Mouse (Mus musculus) small intestine, adult 2 months (tissue): Measurements from ENCODE around the gene Trpv1. TPM values are rescaled to one million over a fixed set of nuclear protein-coding genes. Genes with fewer than 3 reads are reported as not detected.
A peak's percentile ranks its signal among the peaks of the same experiment; 100 is the strongest.

Experiments used
- H3K27ac ChIP-seq: fragments of 200-500 bp; 2 replicates; pipeline ENCODE4 v1.5.1; 2012; ENCODE audit warnings: low read depth, low read length, control low read depth, inconsistent platforms; ENCODE audit not compliant: insufficient read depth
- H3K27me3 ChIP-seq: fragments of 200-500 bp; 2 replicates; pipeline ENCODE4 v1.6.1; 2012; ENCODE audit warnings: mild to moderate bottlenecking, moderate library complexity, low read length, inconsistent platforms; ENCODE audit not compliant: control insufficient read depth, insufficient read depth
- H3K36me3 ChIP-seq: fragments of 200-500 bp; 2 replicates; pipeline ENCODE4 v1.6.1; 2012; ENCODE audit warnings: mild to moderate bottlenecking, low read length, control low read depth, inconsistent platforms; ENCODE audit not compliant: control insufficient read depth, insufficient read depth
- H3K4me1 ChIP-seq: fragments of 200-500 bp; 2 replicates; pipeline ENCODE4 v1.6.1; 2012; ENCODE audit warnings: low read length, inconsistent platforms, mixed read lengths; ENCODE audit not compliant: control insufficient read depth, insufficient read depth, insufficient read length
- H3K4me3 ChIP-seq: fragments of 200-500 bp; 2 replicates; pipeline ENCODE4 v1.5.1; 2012; ENCODE audit warnings: low read depth, mild to moderate bottlenecking, control low read depth, inconsistent platforms, low read length, moderate library complexity
- CTCF ChIP-seq: fragments of 200-500 bp; IDR thresholded peaks from 2 replicates; pipeline ENCODE4 v1.5.1; 2012; ENCODE audit warnings: low read depth, mild to moderate bottlenecking, control low read depth, inconsistent platforms, low read length, moderate library complexity, mixed read lengths; ENCODE audit not compliant: insufficient replicate concordance, insufficient read length; ENCODE audit errors: extremely low read depth
- POLR2A ChIP-seq: fragments of 200-500 bp; IDR thresholded peaks from 2 replicates; pipeline ENCODE4 v1.6.1; 2012; ENCODE audit warnings: low read depth, mild to moderate bottlenecking, control low read depth, inconsistent platforms, low read length, moderate library complexity
- WGBS: fragments of 180-500 bp; shearing (Covaris S2); methylation state at CpG from one replicate; pipeline ENCODE4 v1.1.7; 2018; 5-methylcytosine and 5-hydroxymethylcytosine counted together
- polyA plus RNA-seq: library from polyadenylated mRNA; depleted of rRNA; stranded (reverse); fragments of >200 nt; gene quantifications from 2 replicates; pipeline ENCODE4 v1.2.3, GENCODE M21; 2012; rRNA removed

Gene Trpv1
- polyA plus RNA-seq: 0.10 and 0.25 TPM in 2 replicates

- 82% methylated on average over 5 of the region's 5 CpGs for WGBS
- H3K27ac ChIP-seq: no peak within 1 kb of the TSS
- no peaks in the 10 kb centered on the region for H3K27me3 ChIP-seq
- TF ChIP-seq POLR2A (no peak), CTCF (no peak)
- no peak within 1 kb of the TSS for H3K4me3 ChIP-seq
- no peaks in the 10 kb centered on the region for H3K36me3 ChIP-seq
- H3K4me1 ChIP-seq: no peaks in the 10 kb centered on the region
These were observed at the start of gene Trpv1 for GRCm38 (mm10) chr11:73233992-73234391. TSS of gene Trpv1 (plus strand) at chr11:73234292.

- WGBS: 85% methylated on average over 10 of the region's 10 CpGs
- H3K27ac ChIP-seq: no peak overlapping the region
- H3K27me3 ChIP-seq: no peaks in the 10 kb centered on the region
- no peak overlapping the region for H3K4me3 ChIP-seq
- H3K36me3 ChIP-seq: peaks cover 41% of the 10 kb centered on the region
- no peak for TF ChIP-seq CTCF
- TF ChIP-seq POLR2A: no peak
- H3K4me1 ChIP-seq: no peaks in the 10 kb centered on the region; the same call in 1 of the 2 replicates
These were observed 48.0 kb upstream of the Trpv1 start for GRCm38 (mm10) chr11:73185872-73186615.

- no peaks in the 10 kb centered on the region; the same call in 1 of the 2 replicates for H3K4me1 ChIP-seq
- 88% methylated on average over 6 of the region's 6 CpGs for WGBS
- no peak overlapping the region for H3K4me3 ChIP-seq
- no peaks in the 10 kb centered on the region for H3K27me3 ChIP-seq
- TF ChIP-seq CTCF (no peak), POLR2A (no peak)
- H3K27ac ChIP-seq: no peak overlapping the region
- H3K36me3 ChIP-seq: peaks cover 48% of the 10 kb centered on the region
These were observed 46.9 kb upstream of the Trpv1 start for GRCm38 (mm10) chr11:73187231-73187630.

DNA sequence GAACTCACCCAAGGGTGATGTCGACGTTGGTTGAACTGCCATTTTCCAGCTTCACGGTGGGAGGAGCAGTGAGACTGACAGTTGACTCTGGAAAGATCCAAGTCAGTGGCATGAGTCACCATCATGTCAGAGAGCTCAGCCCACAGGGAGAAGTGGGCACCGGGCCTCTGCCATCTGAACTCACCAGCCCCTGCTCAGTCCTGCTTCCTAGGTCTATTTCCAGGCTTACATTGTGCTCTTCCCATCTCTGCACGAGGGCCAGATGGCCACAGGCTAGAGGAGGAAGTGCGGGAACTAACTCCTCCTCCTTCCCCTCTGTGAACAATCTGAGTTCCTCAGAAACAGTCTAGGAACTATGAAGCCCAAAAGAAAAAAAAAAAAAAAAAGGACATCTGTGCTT lies 41.0 kb upstream of the Trpv1 start:
- Histone ChIP-seq H3K27ac (no peak overlapping the region), H3K27me3 (no peaks in the 10 kb centered on the region), H3K4me1 (no peaks in the 10 kb centered on the region), H3K4me3 (no peak overlapping the region), H3K36me3 (peaks cover 26% of the 10 kb centered on the region)
- WGBS: 72% methylated on average over 6 of the region's 6 CpGs
- TF ChIP-seq POLR2A: no peak

DNA sequence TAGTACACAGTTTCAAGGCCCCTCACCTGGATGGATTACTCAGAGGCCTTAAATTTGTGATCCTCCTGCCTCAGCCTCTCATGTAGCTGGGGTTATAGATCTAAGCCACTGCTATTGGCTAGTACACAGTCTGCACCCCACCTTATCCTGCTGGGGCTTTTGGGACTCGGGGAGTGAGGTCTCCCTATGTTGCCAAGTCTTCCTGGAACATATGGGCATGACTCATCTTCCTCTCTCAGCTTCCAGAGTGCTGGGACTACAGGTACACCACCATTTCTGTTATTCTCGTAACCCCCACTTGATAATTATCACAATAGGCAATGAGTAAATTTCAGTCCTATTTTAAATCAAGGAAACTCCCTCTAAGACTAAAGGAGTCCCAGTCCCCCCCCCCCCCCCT lies 39.6 kb upstream of the Trpv1 start:
- no peaks in the 10 kb centered on the region for H3K27me3 ChIP-seq
- H3K4me3 ChIP-seq: no peak overlapping the region
- WGBS: 65% methylated on average over 2 of the region's 2 CpGs
- peaks cover 21% of the 10 kb centered on the region for H3K36me3 ChIP-seq
- H3K4me1 ChIP-seq: no peaks in the 10 kb centered on the region
- TF ChIP-seq POLR2A (no peak), CTCF (no peak)
- H3K27ac ChIP-seq: no peak overlapping the region

- Histone ChIP-seq H3K27ac (no peak overlapping the region), H3K36me3 (0 out of 2 replicates have a peak, but pooled peaks cover 3% of the 10 kb centered on the region), H3K4me3 (peak overlapping the region; percentile 85; the same call in 1 of the 2 replicates), H3K4me1 (peaks cover 4% of the 10 kb centered on the region; the same call in 1 of the 2 replicates), H3K27me3 (no peaks in the 10 kb centered on the region)
- 0% methylated on average over 1 of the region's 1 CpGs for WGBS
- TF ChIP-seq CTCF (no peak), POLR2A (no peak)
These were observed 35.9 kb upstream of the Trpv1 start for GRCm38 (mm10) chr11:73198190-73198589.

DNA sequence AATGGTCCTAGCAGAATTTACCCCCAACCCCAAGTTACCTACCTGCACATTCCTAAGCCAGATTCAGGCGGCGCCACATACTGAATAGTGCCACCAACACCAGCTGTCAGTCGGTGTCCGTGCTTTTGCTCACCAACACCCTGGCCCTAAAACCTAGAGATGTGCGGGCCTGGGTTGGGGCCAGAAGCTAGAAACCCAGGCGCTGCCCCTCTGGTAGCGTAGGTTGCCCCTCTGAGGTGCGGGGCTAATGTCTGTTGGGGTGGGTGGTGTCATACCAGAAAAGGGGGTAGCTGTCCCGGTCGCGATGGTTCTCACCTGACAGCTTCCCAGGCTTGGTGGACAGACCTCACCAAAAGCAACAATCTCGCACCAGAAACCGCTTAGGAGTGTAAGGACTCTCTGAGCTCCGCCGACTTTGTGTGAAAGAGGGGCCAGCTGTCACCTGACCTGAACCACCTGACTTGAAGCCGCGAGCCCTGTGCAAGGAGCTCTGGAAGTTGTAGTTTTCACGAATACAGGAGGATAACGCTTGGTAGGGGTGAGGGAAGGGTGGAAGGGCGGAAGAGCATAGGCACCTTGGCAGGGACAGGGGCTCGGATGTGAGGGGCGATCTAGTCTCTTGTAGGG lies 35.4 kb upstream of the Trpv1 start, which contains the start of gene Ctns:
Ctns (minus strand) TSS at position 440 of the 627 bp plus-strand sequence.
- Histone ChIP-seq H3K36me3 (0 out of 2 replicates have a peak, but pooled peaks cover 3% of the 10 kb centered on the region), H3K27ac (peak within 1 kb of the TSS; percentile 92)

More for the DNA sequence above, 35.4 kb upstream of the Trpv1 start, which contains the start of gene Ctns:
- under 1% methylated on average over 22 of the region's 22 CpGs for WGBS
- no peaks in the 10 kb centered on the region for H3K27me3 ChIP-seq
- peak within 1 kb of the TSS; percentile 85 for H3K4me3 ChIP-seq
- peaks cover 4% of the 10 kb centered on the region; the same call in 1 of the 2 replicates for H3K4me1 ChIP-seq
- peak; percentile 51 for TF ChIP-seq POLR2A
- no peak for TF ChIP-seq CTCF
